Mouse (Mus musculus) midbrain, postnatal 0 days (tissue): ENCODE data around the gene Smim17. TPM values are rescaled to one million over a fixed set of nuclear protein-coding genes. Genes with fewer than 3 reads are reported as not detected.
A peak's percentile ranks its signal among the peaks of the same experiment; 100 is the strongest.

Source experiments
- ATAC-seq: fragments of 200-750 bp; cut with Nextera tagmentation; 2 replicates; pipeline ENCODE4 v1.8.0; 2017; ENCODE audit warnings: moderate number of reproducible peaks, mild to moderate bottlenecking, moderate TSS enrichment, moderate library complexity; ENCODE audit not compliant: low FRiP score
- DNase-seq: peaks from one replicate; pipeline ENCODE4 v3.0.0-alpha.2; 2015; ENCODE audit warnings: low spot score
- H3K27ac ChIP-seq: fragments of 300-500 bp; sonication (generic); 2 replicates; pipeline ENCODE4 v1.5.1; 2014; ENCODE audit warnings: low read depth, mild to moderate bottlenecking, low read length, mixed read lengths
- H3K27me3 ChIP-seq: fragments of 300-500 bp; sonication (generic); 2 replicates; pipeline ENCODE4 v1.6.1; 2014; ENCODE audit warnings: low read length, control low read depth, mixed read lengths; ENCODE audit not compliant: insufficient read depth
- H3K36me3 ChIP-seq: fragments of 300-500 bp; sonication (generic); 2 replicates; pipeline ENCODE4 v1.6.1; 2014; ENCODE audit warnings: low read length, control low read depth, mixed read lengths; ENCODE audit not compliant: insufficient read depth
- H3K4me1 ChIP-seq: fragments of 300-500 bp; sonication (generic); 2 replicates; pipeline ENCODE4 v1.6.1; 2014; ENCODE audit warnings: mild to moderate bottlenecking, control low read depth, antibody characterized with exemption, low read length, mixed read lengths; ENCODE audit not compliant: insufficient read depth
- H3K4me2 ChIP-seq: fragments of 300-500 bp; sonication (generic); 2 replicates; pipeline ENCODE4 v1.6.1; 2014; ENCODE audit warnings: low read depth, mild to moderate bottlenecking, low read length, mixed read lengths; ENCODE audit not compliant: poor library complexity, severe bottlenecking
- H3K4me3 ChIP-seq: fragments of 300-500 bp; sonication (generic); 2 replicates; pipeline ENCODE4 v1.5.1; 2014; ENCODE audit warnings: low read depth, mild to moderate bottlenecking, low read length, moderate library complexity
- H3K9ac ChIP-seq: fragments of 300-500 bp; sonication (generic); replicated peaks from 2 replicates; pipeline ENCODE4 v1.6.1; 2014; ENCODE audit warnings: mild to moderate bottlenecking, low read length, moderate library complexity, mixed read lengths; ENCODE audit not compliant: poor library complexity, severe bottlenecking
- H3K9me3 ChIP-seq: fragments of 300-500 bp; sonication (generic); 2 replicates; pipeline ENCODE4 v1.6.1; 2016; ENCODE audit warnings: low read length, control low read depth
- CTCF ChIP-seq: IDR thresholded peaks from 2 replicates; pipeline ENCODE4 v1.5.1; 2016; ENCODE audit warnings: antibody characterized with exemption, mild to moderate bottlenecking
- WGBS: fragments of 180-500 bp; shearing (Covaris S2); extraction: QIAGEN DNeasy Blood & Tissue Kit; methylation state at CpG from one replicate; pipeline ENCODE4 v1.1.7; 2014; 5-methylcytosine and 5-hydroxymethylcytosine counted together
- polyA plus RNA-seq: library from polyadenylated mRNA; unstranded; fragments of >200 nt; fragmentation: Nextera tagmentation; extraction: Ambion mirVana; gene quantifications from 2 replicates; pipeline ENCODE4 v1.2.1, GENCODE M21; 2015
- total RNA-seq: library from RNA; depleted of rRNA; stranded (reverse); fragments of >200 nt; gene quantifications from 2 replicates; pipeline ENCODE4 v1.2.3, GENCODE M21; 2014

The Smim17 gene
- total and polyA plus RNA-seq, 2 experiments from 2014 or later: 6.3 to 21.8 TPM

GRCm38 (mm10) chr7:6388971-6389370 lies 9.5 kb upstream of the Smim17 start:
- DNase-seq: no peak
- Histone ChIP-seq H3K9me3 (no peaks in the 10 kb centered on the region), H3K27me3 (no peaks in the 10 kb centered on the region), H3K27ac (no peak overlapping the region), H3K4me1 (peaks cover 2% of the 10 kb centered on the region), H3K36me3 (peaks cover 42% of the 10 kb centered on the region), H3K4me2 (no peak overlapping the region), H3K9ac (no peak overlapping the region), H3K4me3 (no peak overlapping the region)
- 88% methylated on average over 5 of the region's 5 CpGs for WGBS
- no peak for ATAC-seq
- no peak for TF ChIP-seq CTCF

DNA sequence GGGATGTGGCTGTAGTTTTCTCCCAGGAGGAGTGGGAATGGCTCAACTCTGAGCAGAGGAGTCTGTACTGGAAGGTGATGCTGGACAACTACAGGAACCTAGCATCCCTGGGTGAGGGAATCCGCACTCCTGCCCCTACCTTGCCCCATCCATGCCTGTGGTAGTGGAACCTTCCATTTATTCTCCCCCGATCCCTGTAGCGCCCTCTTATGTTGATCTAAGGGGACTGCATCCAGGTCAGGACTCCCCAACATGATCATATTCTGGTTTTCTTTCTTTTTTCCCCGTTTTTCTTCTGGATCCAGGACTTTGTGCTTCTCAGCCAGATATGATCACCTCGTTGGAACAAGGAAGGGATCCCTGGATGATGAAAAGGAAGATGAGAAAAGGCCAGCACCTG lies 9.1 kb upstream of the Smim17 start:
- H3K27ac ChIP-seq: no peak overlapping the region
- no peak for TF ChIP-seq CTCF
- H3K9ac ChIP-seq: no peak overlapping the region
- H3K36me3 ChIP-seq: peaks cover 44% of the 10 kb centered on the region
- H3K27me3 ChIP-seq: no peaks in the 10 kb centered on the region
- DNase-seq (no peak), ATAC-seq (no peak)
- H3K9me3 ChIP-seq: no peaks in the 10 kb centered on the region
- no peak overlapping the region for H3K4me3 ChIP-seq
- WGBS: 74% methylated on average over 5 of the region's 5 CpGs
- H3K4me2 ChIP-seq: no peak overlapping the region
- no peaks in the 10 kb centered on the region for H3K4me1 ChIP-seq

DNA sequence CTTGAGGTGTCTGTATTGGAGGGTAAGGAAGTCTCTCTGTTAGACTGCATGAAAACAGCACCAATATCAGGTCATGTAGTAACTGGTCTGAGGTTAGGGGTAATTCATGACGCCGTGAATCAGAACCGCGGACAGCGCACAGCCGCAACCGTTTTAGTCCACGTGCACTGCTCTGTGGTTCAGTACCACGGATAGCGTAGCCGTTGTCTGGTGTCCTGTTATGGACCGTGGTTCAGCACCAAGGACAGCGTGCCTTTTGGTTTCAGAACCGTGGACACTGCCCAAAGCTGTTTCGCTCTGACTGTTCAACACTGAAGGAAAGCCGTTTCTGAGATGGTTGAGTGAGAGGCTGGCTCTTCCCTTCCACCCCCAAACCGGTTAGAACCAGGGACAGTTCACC lies 11.5 kb downstream of the Smim17 start, which contains the start of gene Gm20715:
Gene Gm20715, plus strand, starts transcription at position 235 of the 400 bp plus-strand sequence.
- peak; percentile 53; the same call in 1 of the 2 replicates for ATAC-seq

DNA sequence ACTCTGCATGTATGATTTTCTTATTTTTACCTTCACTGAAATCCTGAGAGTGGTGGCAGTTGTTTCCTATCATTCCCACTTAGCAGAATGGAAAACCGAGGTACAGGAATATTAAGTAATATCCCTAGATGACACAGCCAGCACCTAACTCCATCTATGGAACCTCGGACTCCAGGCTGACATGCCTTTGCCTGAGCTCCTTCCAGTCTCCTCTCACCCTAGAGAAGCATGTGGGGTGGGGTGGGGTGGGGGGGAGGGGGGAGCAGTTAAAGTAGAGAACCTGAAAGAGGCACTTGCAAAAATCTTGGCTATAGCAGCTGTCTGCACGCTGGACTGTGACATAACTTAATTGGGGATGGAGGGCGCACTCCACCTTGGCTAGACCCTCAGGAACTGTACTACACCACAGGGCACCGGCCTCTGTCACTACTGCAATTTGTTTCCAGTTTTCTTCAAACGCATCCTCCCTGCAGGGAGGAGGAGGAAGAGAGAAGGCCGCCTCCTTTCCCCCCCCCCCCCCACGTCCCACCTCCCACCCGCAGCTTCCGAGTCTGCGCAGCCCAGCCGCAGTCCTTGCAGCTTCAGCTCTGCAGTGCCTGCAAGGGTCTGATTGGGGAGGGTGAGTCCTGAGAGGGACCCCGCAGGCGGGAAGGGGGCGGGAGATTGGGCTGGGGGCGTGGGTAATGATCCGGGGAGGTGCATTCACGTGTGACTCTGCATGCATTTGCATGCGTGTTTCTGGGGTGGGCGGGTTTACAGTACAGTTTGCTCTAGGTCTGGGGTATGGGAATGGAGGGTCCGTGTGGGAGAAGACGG lies 16.3 kb downstream of the Smim17 start:
- WGBS: 8% methylated on average over 17 of the region's 22 CpGs
- no peaks in the 10 kb centered on the region for H3K9me3 ChIP-seq
- ATAC-seq (peak; percentile 91), DNase-seq (peak; percentile 68)
- H3K27ac ChIP-seq: 0 out of 2 replicates have a peak overlapping the region, but pooled peaks have one; percentile 51
- TF ChIP-seq CTCF: no peak
- H3K4me2 ChIP-seq: peak overlapping the region; percentile 51
- peak overlapping the region; percentile 42 for H3K4me3 ChIP-seq
- H3K4me1 ChIP-seq: no peaks in the 10 kb centered on the region
- H3K36me3 ChIP-seq: no peaks in the 10 kb centered on the region
- H3K27me3 ChIP-seq: no peaks in the 10 kb centered on the region
- H3K9ac ChIP-seq: peak overlapping the region; percentile 67

More for the DNA sequence above, 11.5 kb downstream of the Smim17 start, which contains the start of gene Gm20715:
- Histone ChIP-seq H3K9ac (no peak within 1 kb of the TSS), H3K36me3 (no peaks in the 10 kb centered on the region), H3K27ac (no peak within 1 kb of the TSS), H3K4me3 (no peak within 1 kb of the TSS), H3K4me2 (no peak within 1 kb of the TSS), H3K27me3 (no peaks in the 10 kb centered on the region), H3K4me1 (no peaks in the 10 kb centered on the region), H3K9me3 (no peaks in the 10 kb centered on the region)
- 4% methylated on average over 17 of the region's 17 CpGs for WGBS
- TF ChIP-seq CTCF: no peak
- peak; percentile 89 for DNase-seq

DNA sequence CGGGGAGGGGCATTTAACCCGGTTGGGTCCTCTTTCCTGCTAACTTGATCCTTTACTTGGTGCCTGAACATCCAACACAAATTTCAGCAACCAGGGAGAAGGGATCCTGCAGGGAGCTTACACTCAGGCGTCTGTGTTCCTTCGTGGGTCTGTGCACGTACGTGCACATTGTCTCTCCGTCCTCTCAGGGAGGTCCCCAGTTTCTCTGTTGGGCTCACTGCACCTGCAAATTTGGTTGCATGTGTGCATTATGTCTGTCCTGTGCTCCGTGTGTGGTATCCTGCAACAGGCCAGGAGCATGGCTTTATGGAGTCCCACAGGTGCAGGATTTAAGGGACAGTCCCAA lies 16.9 kb downstream of the Smim17 start:
- no peaks in the 10 kb centered on the region for H3K9me3 ChIP-seq
- peak overlapping the region; percentile 67 for H3K9ac ChIP-seq
- TF ChIP-seq CTCF: no peak
- ATAC-seq (peak; percentile 50), DNase-seq (no peak)
- WGBS: 8% methylated on average over 8 of the region's 8 CpGs
- H3K36me3 ChIP-seq: no peaks in the 10 kb centered on the region
- H3K27ac ChIP-seq: peak overlapping the region; percentile 51; the same call in 1 of the 2 replicates
- peak overlapping the region; percentile 42 for H3K4me3 ChIP-seq
- H3K4me2 ChIP-seq: peak overlapping the region; percentile 51
- H3K4me1 ChIP-seq: no peaks in the 10 kb centered on the region
- H3K27me3 ChIP-seq: no peaks in the 10 kb centered on the region

- 79% methylated on average over 6 of the region's 6 CpGs for WGBS
- Histone ChIP-seq H3K4me2 (no peak overlapping the region), H3K9me3 (no peaks in the 10 kb centered on the region), H3K27ac (no peak overlapping the region), H3K4me3 (no peak overlapping the region), H3K9ac (no peak overlapping the region), H3K36me3 (no peaks in the 10 kb centered on the region), H3K4me1 (no peaks in the 10 kb centered on the region), H3K27me3 (no peaks in the 10 kb centered on the region)
- ATAC-seq: no peak
- no peak for TF ChIP-seq CTCF
- no peak for DNase-seq
Observed at GRCm38 (mm10) chr7:6419894-6420293, 21.4 kb downstream of the Smim17 start.
